19 mouse cellular contexts compared by ENCODE assay signal in the genomic region with DNA sequence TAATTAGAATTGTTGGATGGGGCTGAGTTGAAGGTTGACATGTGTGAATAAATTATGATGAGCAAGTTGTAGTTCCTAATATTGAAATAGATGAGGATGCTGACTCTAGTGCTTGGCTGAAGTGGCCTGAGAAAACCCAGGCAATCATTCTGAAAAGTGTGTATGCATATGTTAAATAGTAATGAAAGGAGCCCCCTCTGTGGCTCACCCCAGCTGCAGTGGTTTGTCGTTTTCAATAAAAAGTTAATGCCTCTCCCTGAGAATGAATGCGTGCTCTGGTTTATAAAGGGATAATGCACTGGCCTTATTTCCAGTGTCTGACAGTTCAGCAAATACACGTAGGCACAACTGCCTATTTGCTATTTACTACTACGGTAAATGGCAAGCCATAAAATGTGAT.
A peak's percentile ranks its signal among the peaks of the same experiment; 100 is the strongest.
DNase-seq lines count a peak whose midpoint lies in the region; ATAC-seq and TF ChIP-seq lines count a peak whose summit lies in the region.
"Had no signal": no experiment of that assay in that cellular context is flagged by ENCODE, and none has a peak within 500 bp of the region (broad histone marks: within the 10 kb centered on the region; RNA-seq: fewer than 3 reads in every experiment).

No protein-coding gene starts in this region.

- H3K27ac ChIP-seq in hindbrain, postnatal 0 days: no peak overlapping the region
- no peak overlapping the region for H3K27ac ChIP-seq in hindbrain, embryonic 11.5 days (ENCODE audit: low read depth, low read length)
- H3K27ac ChIP-seq in midbrain, embryonic 12.5 days (replicated peaks): no peak overlapping the region
- no peak overlapping the region for H3K27ac ChIP-seq in midbrain, embryonic 16.5 days (ENCODE audit: low read length)
- H3K27ac ChIP-seq: embryonic facial prominence, embryonic 10.5 days; forebrain, embryonic 15.5 days; hindbrain, embryonic 12.5 days had no signal

- no peaks in the 10 kb centered on the region for H3K27me3 ChIP-seq in hindbrain, postnatal 0 days (ENCODE audit: insufficient read depth, low read length)
- H3K27me3 ChIP-seq in hindbrain, embryonic 11.5 days (ENCODE audit: control insufficient read depth, insufficient read depth, low read length): no peaks in the 10 kb centered on the region
- H3K27me3 ChIP-seq in midbrain, embryonic 12.5 days: no peaks in the 10 kb centered on the region
- no peaks in the 10 kb centered on the region for H3K27me3 ChIP-seq in midbrain, embryonic 16.5 days (ENCODE audit: control insufficient read depth, insufficient read depth, low read depth, low read length)
- H3K27me3 ChIP-seq: forebrain, embryonic 15.5 days; heart, embryonic 12.5 days; hindbrain, embryonic 12.5 days had no signal

- TF ChIP-seq POLR2A in brain, embryonic 14.5 days (IDR thresholded peaks at IDR 0.05; ENCODE audit: borderline replicate concordance, extremely low read depth, insufficient read depth, insufficient read length, poor library complexity, severe bottlenecking): no peak

- no peak overlapping the region for H3K4me3 ChIP-seq in hindbrain, postnatal 0 days (ENCODE audit: low read length)
- H3K4me3 ChIP-seq in hindbrain, embryonic 11.5 days (ENCODE audit: low read depth, low read length): no peak overlapping the region
- no peak overlapping the region for H3K4me3 ChIP-seq in midbrain, embryonic 12.5 days
- no peak overlapping the region for H3K4me3 ChIP-seq in midbrain, embryonic 16.5 days (ENCODE audit: low read depth, low read length)
- H3K4me3 ChIP-seq: embryonic facial prominence, embryonic 10.5 days; forebrain, embryonic 15.5 days; heart, embryonic 12.5 days; hindbrain, embryonic 12.5 days had no signal

- H3K9me3 ChIP-seq in hindbrain, postnatal 0 days (ENCODE audit: low read length): no peaks in the 10 kb centered on the region
- H3K9me3 ChIP-seq in hindbrain, embryonic 11.5 days (ENCODE audit: control insufficient read depth, low read length): no peaks in the 10 kb centered on the region
- no peaks in the 10 kb centered on the region for H3K9me3 ChIP-seq in midbrain, embryonic 12.5 days
- no peaks in the 10 kb centered on the region for H3K9me3 ChIP-seq in midbrain, embryonic 16.5 days (replicated peaks; ENCODE audit: control insufficient read depth, low read length, poor library complexity, severe bottlenecking)
- H3K9me3 ChIP-seq: embryonic facial prominence, embryonic 10.5 days; forebrain, embryonic 15.5 days; G1E; heart, embryonic 12.5 days; hindbrain, embryonic 12.5 days had no signal

- WGBS in hindbrain, postnatal 0 days: 57% methylated on average over 4 of the region's 4 CpGs
- 78% methylated on average over 4 of the region's 4 CpGs for WGBS in hindbrain, embryonic 11.5 days
- WGBS in midbrain, embryonic 12.5 days: 54% methylated on average over 4 of the region's 4 CpGs
- WGBS in midbrain, embryonic 16.5 days: 32% methylated on average over 4 of the region's 4 CpGs

- peak; percentile 1 for DNase-seq in hindbrain, postnatal 0 days (ENCODE audit: low spot score)
- no peak for DNase-seq in hindbrain, embryonic 11.5 days (ENCODE audit: low spot score)
- peak; percentile 62 for DNase-seq in brain, embryonic 14.5 days (ENCODE audit: low read depth)
- DNase-seq in layer of hippocampus, adult 8-10 months (ENCODE audit: low spot score in 2 of 2): no peak
- DNase-seq in cerebellum, postnatal 10 days: no peak
- no peak for DNase-seq in gastrocnemius, postnatal 10 days
- DNase-seq: adrenal gland, postnatal 10 days; cerebellum, adult 11-12 months; cerebellum, adult 9-10 months; cerebellum, postnatal 36 days; gastrocnemius, postnatal 25 days had no signal

- TF ChIP-seq CTCF in hindbrain, postnatal 0 days (IDR thresholded peaks at IDR 0.05; ENCODE audit: low read depth): no peak
- TF ChIP-seq CTCF in brain, embryonic 14.5 days (IDR thresholded peaks at IDR 0.05; ENCODE audit: borderline replicate concordance, extremely low read depth, insufficient read depth, insufficient read length): no peak

- H3K4me2 ChIP-seq in hindbrain, postnatal 0 days (ENCODE audit: low read depth, low read length): no peak overlapping the region
- H3K4me2 ChIP-seq in hindbrain, embryonic 11.5 days (replicated peaks; ENCODE audit: low read depth, low read length): no peak overlapping the region
- no peak overlapping the region for H3K4me2 ChIP-seq in midbrain, embryonic 12.5 days (replicated peaks)
- H3K4me2 ChIP-seq in midbrain, embryonic 16.5 days (ENCODE audit: low read length): no peak overlapping the region
- H3K4me2 ChIP-seq: forebrain, embryonic 15.5 days; heart, embryonic 12.5 days; hindbrain, embryonic 12.5 days had no signal

- H3K9ac ChIP-seq in hindbrain, postnatal 0 days (replicated peaks; ENCODE audit: low read length): no peak overlapping the region
- no peak overlapping the region for H3K9ac ChIP-seq in hindbrain, embryonic 11.5 days (ENCODE audit: low read depth, low read length)
- no peak overlapping the region for H3K9ac ChIP-seq in midbrain, embryonic 12.5 days (replicated peaks)
- H3K9ac ChIP-seq in midbrain, embryonic 16.5 days (ENCODE audit: low read depth, low read length): no peak overlapping the region
- H3K9ac ChIP-seq: forebrain, embryonic 15.5 days; heart, embryonic 12.5 days; hindbrain, embryonic 12.5 days had no signal

- H3K36me3 ChIP-seq in hindbrain, postnatal 0 days (ENCODE audit: insufficient read depth, low read length): no peaks in the 10 kb centered on the region
- H3K36me3 ChIP-seq in hindbrain, embryonic 11.5 days (ENCODE audit: control insufficient read depth, insufficient read depth, low read length): no peaks in the 10 kb centered on the region
- H3K36me3 ChIP-seq in midbrain, embryonic 12.5 days: no peaks in the 10 kb centered on the region
- H3K36me3 ChIP-seq in midbrain, embryonic 16.5 days (ENCODE audit: control insufficient read depth, insufficient read depth, low read length): no peaks in the 10 kb centered on the region
- H3K36me3 ChIP-seq: embryonic facial prominence, embryonic 10.5 days; forebrain, embryonic 15.5 days; G1E; heart, embryonic 12.5 days; hindbrain, embryonic 12.5 days had no signal

- ATAC-seq in hindbrain, postnatal 0 days: no peak
- ATAC-seq in hindbrain, embryonic 11.5 days (ENCODE audit: low FRiP score): no peak
- ATAC-seq in midbrain, embryonic 12.5 days (ENCODE audit: low FRiP score, low read depth): peak; percentile 56; the same call in 1 of the 2 replicates
- peak; percentile 68; the same call in 1 of the 2 replicates for ATAC-seq in midbrain, embryonic 16.5 days
- ATAC-seq: CD4-positive, CD25-positive, alpha-beta regulatory T cell, adult 4 months; forebrain, embryonic 15.5 days had no signal

- H3K4me1 ChIP-seq in hindbrain, postnatal 0 days (ENCODE audit: insufficient read depth, low read length): no peaks in the 10 kb centered on the region
- no peaks in the 10 kb centered on the region for H3K4me1 ChIP-seq in hindbrain, embryonic 11.5 days (replicated peaks; ENCODE audit: control insufficient read depth, insufficient read depth, low read length)
- H3K4me1 ChIP-seq in midbrain, embryonic 12.5 days: no peaks in the 10 kb centered on the region
- H3K4me1 ChIP-seq in midbrain, embryonic 16.5 days (ENCODE audit: control insufficient read depth, insufficient read depth, low read length): no peaks in the 10 kb centered on the region
- H3K4me1 ChIP-seq: embryonic facial prominence, embryonic 10.5 days; forebrain, embryonic 15.5 days; heart, embryonic 12.5 days; hindbrain, embryonic 12.5 days had no signal

Comparison
In these comparisons a context has a peak if more than half of its experiments do, and no peak if none do; other contexts are left out.
1. DNase-seq: peak in hindbrain, postnatal 0 days (single experiment) and brain, embryonic 14.5 days (single experiment); none in hindbrain, embryonic 11.5 days (single experiment), layer of hippocampus, adult 8-10 months (0 of 2), cerebellum, postnatal 10 days (0 of 2) and gastrocnemius, postnatal 10 days (single experiment).
2. ATAC-seq: peak in midbrain, embryonic 12.5 days (single experiment) and midbrain, embryonic 16.5 days (single experiment); none in hindbrain, postnatal 0 days (single experiment) and hindbrain, embryonic 11.5 days (single experiment).